Comparison of ENCODE assay signal across 10 mouse cellular contexts in genomic region chr12:84178052-84178451, GRCm38 (mm10). TPM values are rescaled to one million over a fixed set of nuclear protein-coding genes. Genes with fewer than 3 reads are reported as not detected.
DNase-seq lines count a peak whose midpoint lies in the region; ATAC-seq lines count a peak whose summit lies in the region.
"Had no signal": no experiment of that assay in that cellular context is flagged by ENCODE, and none has a peak within 500 bp of the region (broad histone marks: within the 10 kb centered on the region; RNA-seq: fewer than 3 reads in every experiment).

No protein-coding gene starts in this region.

- WGBS in neural tube, embryonic 13.5 days = 30% methylated on average over 1 of the region's 1 CpGs
- 43% methylated on average over 1 of the region's 1 CpGs for WGBS in intestine, embryonic 16.5 days
- WGBS in stomach, embryonic 16.5 days = 56% methylated on average over 1 of the region's 1 CpGs

- no peak overlapping the region for H3K9ac ChIP-seq in neural tube, embryonic 13.5 days
- H3K9ac ChIP-seq in intestine, embryonic 16.5 days (ENCODE audit: low read depth, low read length) = no peak overlapping the region
- no peak overlapping the region for H3K9ac ChIP-seq in stomach, embryonic 16.5 days (ENCODE audit: low read length)
- H3K9ac ChIP-seq: forebrain, embryonic 12.5 days had no signal

- H3K27ac ChIP-seq in neural tube, embryonic 13.5 days (replicated peaks) = peak overlapping the region; percentile 96; the same call in 1 of the 2 replicates
- H3K27ac ChIP-seq in intestine, embryonic 16.5 days (ENCODE audit: low read length) = peak overlapping the region; percentile 64
- H3K27ac ChIP-seq in stomach, embryonic 16.5 days (ENCODE audit: low read length) = peak overlapping the region; percentile 100

- H3K4me2 ChIP-seq in neural tube, embryonic 13.5 days = no peak overlapping the region
- H3K4me2 ChIP-seq in intestine, embryonic 16.5 days (ENCODE audit: low read depth, low read length) = no peak overlapping the region
- no peak overlapping the region for H3K4me2 ChIP-seq in stomach, embryonic 16.5 days (ENCODE audit: low read depth, low read length)

- H3K36me3 ChIP-seq in neural tube, embryonic 13.5 days = peaks cover 9% of the 10 kb centered on the region
- H3K36me3 ChIP-seq in intestine, embryonic 16.5 days (ENCODE audit: control insufficient read depth, insufficient read depth, low read length) = peaks cover 9% of the 10 kb centered on the region
- peaks cover 3% of the 10 kb centered on the region for H3K36me3 ChIP-seq in stomach, embryonic 16.5 days (ENCODE audit: control insufficient read depth, insufficient read depth, low read length)

- no peaks in the 10 kb centered on the region for H3K9me3 ChIP-seq in neural tube, embryonic 13.5 days
- no peaks in the 10 kb centered on the region for H3K9me3 ChIP-seq in intestine, embryonic 16.5 days (ENCODE audit: control insufficient read depth, low read length)
- no peaks in the 10 kb centered on the region for H3K9me3 ChIP-seq in stomach, embryonic 16.5 days (replicated peaks; ENCODE audit: control insufficient read depth, low read length)
- H3K9me3 ChIP-seq: forebrain, embryonic 12.5 days had no signal

- peaks cover 80% of the 10 kb centered on the region for H3K4me1 ChIP-seq in neural tube, embryonic 13.5 days (replicated peaks)
- H3K4me1 ChIP-seq in intestine, embryonic 16.5 days (ENCODE audit: control insufficient read depth, insufficient read depth, low read length) = peaks cover 83% of the 10 kb centered on the region
- H3K4me1 ChIP-seq in stomach, embryonic 16.5 days (ENCODE audit: control insufficient read depth, insufficient read depth, low read length) = peaks cover 90% of the 10 kb centered on the region

- DNase-seq in heart, adult 11 months = peak; percentile 87
- no peak for DNase-seq in heart, adult 8-10 months (ENCODE audit: low spot score)
- DNase-seq in neural tube, embryonic 10.5 days (ENCODE audit: extremely low spot score, low spot score) = no peak
- no peak for DNase-seq in cerebellum, postnatal 36 days
- no peak for DNase-seq in frontal cortex, postnatal 14 days (ENCODE audit: low spot score in 2 of 2)
- DNase-seq: heart, adult 18-20 months had no signal

- H3K27me3 ChIP-seq in neural tube, embryonic 13.5 days = no peaks in the 10 kb centered on the region
- no peaks in the 10 kb centered on the region for H3K27me3 ChIP-seq in intestine, embryonic 16.5 days (replicated peaks; ENCODE audit: control insufficient read depth, insufficient read depth, low read length)
- no peaks in the 10 kb centered on the region for H3K27me3 ChIP-seq in stomach, embryonic 16.5 days (ENCODE audit: control insufficient read depth, insufficient read depth, low read length)
- H3K27me3 ChIP-seq: forebrain, embryonic 12.5 days had no signal

- H3K4me3 ChIP-seq in neural tube, embryonic 13.5 days = no peak overlapping the region
- H3K4me3 ChIP-seq in intestine, embryonic 16.5 days (ENCODE audit: low read length) = no peak overlapping the region
- no peak overlapping the region for H3K4me3 ChIP-seq in stomach, embryonic 16.5 days (replicated peaks; ENCODE audit: low read length)
- H3K4me3 ChIP-seq: forebrain, embryonic 12.5 days had no signal

- ATAC-seq in neural tube, embryonic 13.5 days (ENCODE audit: low read depth) = no peak
- no peak for ATAC-seq in intestine, embryonic 16.5 days
- ATAC-seq in stomach, embryonic 16.5 days (ENCODE audit: insufficient read depth, low FRiP score) = no peak

RNA-seq across cellular contexts. Expression of gene Pnma1, which starts 29.8 kb away (rescaled TPM):
- total RNA-seq in heart, adult 8-10 months (2022) = under 1 TPM in 2 of 4 experiments, not detected in 2; 0.11 TPM
- polyA plus RNA-seq in neural tube, embryonic 13.5 days (2015; fragmentation: Nextera tagmentation; extraction: Ambion mirVana) = 3.1 and 3.7 TPM in 2 replicates
- 0.34 and 0.67 TPM in 2 replicates for polyA plus RNA-seq in intestine, embryonic 16.5 days (2015; fragmentation: Nextera tagmentation; extraction: Ambion mirVana)
- 0.70 and 0.71 TPM in 2 replicates for polyA plus RNA-seq in stomach, embryonic 16.5 days (2015; fragmentation: Nextera tagmentation; extraction: Ambion mirVana)

RNA-seq across cellular contexts. Expression of gene Elmsan1, which starts 40.6 kb away (rescaled TPM):
- 10 to 100 TPM; 13.1 to 17.5 (median 14.5) TPM for total RNA-seq in heart, adult 8-10 months (2022)
- polyA plus RNA-seq in neural tube, embryonic 13.5 days (2015; fragmentation: Nextera tagmentation; extraction: Ambion mirVana) = 4.9 TPM in 2 replicates
- polyA plus RNA-seq in intestine, embryonic 16.5 days (2015; fragmentation: Nextera tagmentation; extraction: Ambion mirVana) = 6.3 and 6.7 TPM in 2 replicates
- polyA plus RNA-seq in stomach, embryonic 16.5 days (2015; fragmentation: Nextera tagmentation; extraction: Ambion mirVana) = 8.7 and 9.4 TPM in 2 replicates
